Mouse (Mus musculus): Measurements from ENCODE around the gene Lmo7. TPM values are rescaled to one million over a fixed set of nuclear protein-coding genes. Genes with fewer than 3 reads are reported as not detected.

Gene Lmo7
- polyA plus RNA-seq, 1 experiment from 2014 or later, result 17.1 TPM

GRCm38 (mm10) chr14:101836401-101836800 lies 106.6 kb downstream of the Lmo7 start:
- Histone ChIP-seq H3K4me2 (no peak overlapping the region), H3K36me3 (ENCODE audit: insufficient read depth) (no peaks in the 10 kb centered on the region), H3K27me3 (ENCODE audit: insufficient read depth, low read length) (no peaks in the 10 kb centered on the region), H3K9me3 (ENCODE audit: low read depth, low read length) (no peaks in the 10 kb centered on the region), H3K27ac (ENCODE audit: low read depth) (no peak overlapping the region), H3K4me1 (ENCODE audit: insufficient read depth) (no peaks in the 10 kb centered on the region), H3K9ac (no peak overlapping the region), H3K4me3 (ENCODE audit: low read depth, low read length) (no peak overlapping the region)
- no peak for TF ChIP-seq CTCF (IDR thresholded peaks at IDR 0.05; ENCODE audit: low read depth)
- DNase-seq, result no peak
- ATAC-seq (ENCODE audit: insufficient read depth), result no peak
- 57% methylated on average over 2 of the region's 2 CpGs for WGBS

- DNase-seq (no peak), ATAC-seq (ENCODE audit: insufficient read depth) (no peak)
- Histone ChIP-seq H3K4me1 (ENCODE audit: insufficient read depth) (no peaks in the 10 kb centered on the region), H3K27me3 (ENCODE audit: insufficient read depth, low read length) (no peaks in the 10 kb centered on the region), H3K4me2 (no peak overlapping the region), H3K9ac (no peak overlapping the region), H3K4me3 (ENCODE audit: low read depth, low read length) (no peak overlapping the region), H3K27ac (ENCODE audit: low read depth) (no peak overlapping the region), H3K9me3 (ENCODE audit: low read depth, low read length) (no peaks in the 10 kb centered on the region), H3K36me3 (ENCODE audit: insufficient read depth) (no peaks in the 10 kb centered on the region)
- 62% methylated on average over 6 of the region's 6 CpGs for WGBS
- no peak for TF ChIP-seq CTCF (IDR thresholded peaks at IDR 0.05; ENCODE audit: low read depth)
These were observed 107.4 kb downstream of the Lmo7 start for GRCm38 (mm10) chr14:101837176-101837575.

- 26% methylated on average over 7 of the region's 7 CpGs for WGBS
These were observed 108.6 kb downstream of the Lmo7 start for GRCm38 (mm10) chr14:101838231-101838839.

GRCm38 (mm10) chr14:101839771-101840731 lies 110.3 kb downstream of the Lmo7 start:
- Histone ChIP-seq H3K4me3 (ENCODE audit: low read depth, low read length) (peak overlapping the region; percentile 25), H3K9ac (no peak overlapping the region)
- DNase-seq, result peak; percentile 46

More at GRCm38 (mm10) chr14:101838231-101838839, 108.6 kb downstream of the Lmo7 start:
- Histone ChIP-seq H3K4me2 (no peak overlapping the region), H3K36me3 (ENCODE audit: insufficient read depth) (no peaks in the 10 kb centered on the region), H3K27ac (ENCODE audit: low read depth) (no peak overlapping the region), H3K4me1 (ENCODE audit: insufficient read depth) (no peaks in the 10 kb centered on the region), H3K27me3 (ENCODE audit: insufficient read depth, low read length) (no peaks in the 10 kb centered on the region), H3K9ac (no peak overlapping the region), H3K9me3 (ENCODE audit: low read depth, low read length) (no peaks in the 10 kb centered on the region), H3K4me3 (ENCODE audit: low read depth, low read length) (no peak overlapping the region)
- DNase-seq (peak; percentile 68), ATAC-seq (ENCODE audit: insufficient read depth) (peak; percentile 36; the same call in 1 of the 2 replicates)
- no peak for TF ChIP-seq CTCF (IDR thresholded peaks at IDR 0.05; ENCODE audit: low read depth)

GRCm38 (mm10) chr14:101841271-101841670 lies 111.5 kb downstream of the Lmo7 start:
- Histone ChIP-seq H3K36me3 (ENCODE audit: insufficient read depth) (no peaks in the 10 kb centered on the region), H3K9ac (no peak overlapping the region), H3K4me1 (ENCODE audit: insufficient read depth) (no peaks in the 10 kb centered on the region), H3K4me2 (peak overlapping the region; percentile 59), H3K27me3 (ENCODE audit: insufficient read depth, low read length) (no peaks in the 10 kb centered on the region), H3K27ac (ENCODE audit: low read depth) (no peak overlapping the region), H3K9me3 (ENCODE audit: low read depth, low read length) (no peaks in the 10 kb centered on the region), H3K4me3 (ENCODE audit: low read depth, low read length) (peak overlapping the region; percentile 25)
- 68% methylated on average over 5 of the region's 5 CpGs for WGBS
- ATAC-seq (ENCODE audit: insufficient read depth) (no peak), DNase-seq (no peak)
- no peak for TF ChIP-seq CTCF (IDR thresholded peaks at IDR 0.05; ENCODE audit: low read depth)

More at GRCm38 (mm10) chr14:101839771-101840731, 110.3 kb downstream of the Lmo7 start:
- Histone ChIP-seq H3K4me2 (peak overlapping the region; percentile 59), H3K4me1 (ENCODE audit: insufficient read depth) (no peaks in the 10 kb centered on the region), H3K36me3 (ENCODE audit: insufficient read depth) (no peaks in the 10 kb centered on the region), H3K27me3 (ENCODE audit: insufficient read depth, low read length) (no peaks in the 10 kb centered on the region), H3K27ac (ENCODE audit: low read depth) (peak overlapping the region; percentile 69), H3K9me3 (ENCODE audit: low read depth, low read length) (no peaks in the 10 kb centered on the region)
- 39% methylated on average over 24 of the region's 24 CpGs for WGBS
- peak; percentile 64 for ATAC-seq (ENCODE audit: insufficient read depth)
- no peak for TF ChIP-seq CTCF (IDR thresholded peaks at IDR 0.05; ENCODE audit: low read depth)

GRCm38 (mm10) chr14:101842521-101842920 lies 112.8 kb downstream of the Lmo7 start:
- WGBS, result 60% methylated on average over 6 of the region's 6 CpGs
- Histone ChIP-seq H3K36me3 (ENCODE audit: insufficient read depth) (no peaks in the 10 kb centered on the region), H3K9ac (no peak overlapping the region), H3K9me3 (ENCODE audit: low read depth, low read length) (no peaks in the 10 kb centered on the region), H3K27ac (ENCODE audit: low read depth) (no peak overlapping the region), H3K4me3 (ENCODE audit: low read depth, low read length) (peak overlapping the region; percentile 25), H3K4me2 (peak overlapping the region; percentile 59), H3K27me3 (ENCODE audit: insufficient read depth, low read length) (no peaks in the 10 kb centered on the region), H3K4me1 (ENCODE audit: insufficient read depth) (no peaks in the 10 kb centered on the region)
- no peak for TF ChIP-seq CTCF (IDR thresholded peaks at IDR 0.05; ENCODE audit: low read depth)
- peak; percentile 14 for DNase-seq
- ATAC-seq (ENCODE audit: insufficient read depth), result no peak

GRCm38 (mm10) chr14:101843443-101843842 lies 113.7 kb downstream of the Lmo7 start:
- Histone ChIP-seq H3K4me1 (ENCODE audit: insufficient read depth) (no peaks in the 10 kb centered on the region), H3K9me3 (ENCODE audit: low read depth, low read length) (no peaks in the 10 kb centered on the region), H3K9ac (no peak overlapping the region), H3K4me2 (peak overlapping the region; percentile 59; the same call in 1 of the 2 replicates), H3K36me3 (ENCODE audit: insufficient read depth) (no peaks in the 10 kb centered on the region), H3K4me3 (ENCODE audit: low read depth, low read length) (no peak overlapping the region), H3K27me3 (ENCODE audit: insufficient read depth, low read length) (no peaks in the 10 kb centered on the region), H3K27ac (ENCODE audit: low read depth) (no peak overlapping the region)
- no peak for DNase-seq
- no peak for TF ChIP-seq CTCF (IDR thresholded peaks at IDR 0.05; ENCODE audit: low read depth)
- WGBS, result 76% methylated on average over 17 of the region's 17 CpGs
- no peak for ATAC-seq (ENCODE audit: insufficient read depth)

Measured in lung, embryonic 14.5 days (tissue).